Mouse (Mus musculus) olfactory bulb, adult 2 months (tissue): Measurements from ENCODE around the gene Mecom.

Experiments used
- CTCF ChIP-seq: fragments of 200-500 bp; IDR thresholded peaks from 2 replicates; pipeline ENCODE4 v1.5.1; 2012; ENCODE audit warnings: low read depth, mild to moderate bottlenecking, low read length, moderate library complexity; ENCODE audit not compliant: insufficient read depth
- POLR2A ChIP-seq: fragments of 200-500 bp; IDR thresholded peaks from 2 replicates; pipeline ENCODE4 v1.6.1; 2012; ENCODE audit warnings: mild to moderate bottlenecking, low read depth, low read length, moderate library complexity; ENCODE audit not compliant: insufficient read depth

- TF ChIP-seq CTCF (no peak), POLR2A (no peak)
These were observed 387.5 kb downstream of the Mecom start for GRCm38 (mm10) chr3:30160346-30160745.
